Mouse (Mus musculus) left cerebral cortex, postnatal 4 days (tissue): ENCODE measurements around the gene Plekhs1. TPM values are rescaled to one million over a fixed set of nuclear protein-coding genes. Genes with fewer than 3 reads are reported as not detected.
"Not testable (repeated sequence)": the region's sequence is repeated elsewhere in the genome, so short reads cannot be mapped to it uniquely, and the experiment has no call there.

Experiments used
- DNase-seq: peaks from one replicate; pipeline ENCODE4 v3.0.0-alpha.2; 2022
- intact Hi-C: fragments of 180-260 bp; cut with DNase I; formaldehyde crosslinking; loops from one replicate; pipeline ENCODE4 v1.15.1; 2025
- total RNA-seq, 2 experiments: library from RNA; stranded (reverse); gene quantifications; 2 replicates each; pipeline ENCODE4 v1.2.3; 2021

The Plekhs1 gene
- total RNA-seq, 2 experiments from 2014 or later, result 0.48 to 0.50 TPM

GRCm38 (mm10) chr19:56503069-56503468 is 41.6 kb downstream of the Plekhs1 start:
- intact Hi-C loops, DNase-seq: not testable (repeated sequence)

GRCm38 (mm10) chr19:56503525-56503924 is 42.1 kb downstream of the Plekhs1 start:
- DNase-seq, intact Hi-C loops: not testable (repeated sequence)

DNA sequence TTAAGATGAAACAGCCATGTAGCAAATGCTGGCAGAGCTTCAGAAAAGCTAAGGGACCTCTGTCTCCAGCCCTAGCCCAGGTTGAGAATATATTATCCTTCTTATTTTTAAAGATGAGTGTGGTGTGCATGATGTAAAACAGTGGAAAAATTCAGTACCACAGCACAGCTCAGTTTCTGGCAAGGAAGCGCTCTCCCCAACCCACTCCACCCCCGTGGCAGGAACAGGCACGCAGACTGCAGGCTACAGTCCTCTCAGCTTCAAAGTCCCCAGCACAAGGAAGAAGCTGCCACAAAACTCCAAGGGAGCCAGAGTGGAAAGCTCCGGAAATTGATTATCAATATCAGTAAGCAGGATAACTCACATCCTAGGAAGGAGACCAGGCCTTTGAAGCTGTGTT is 49.8 kb downstream of the Plekhs1 start:
- intact Hi-C loops, DNase-seq: not testable (repeated sequence)

- DNase-seq, intact Hi-C loops: not testable (repeated sequence)
Observed at GRCm38 (mm10) chr19:56513527-56513926, 52.1 kb downstream of the Plekhs1 start.

DNA sequence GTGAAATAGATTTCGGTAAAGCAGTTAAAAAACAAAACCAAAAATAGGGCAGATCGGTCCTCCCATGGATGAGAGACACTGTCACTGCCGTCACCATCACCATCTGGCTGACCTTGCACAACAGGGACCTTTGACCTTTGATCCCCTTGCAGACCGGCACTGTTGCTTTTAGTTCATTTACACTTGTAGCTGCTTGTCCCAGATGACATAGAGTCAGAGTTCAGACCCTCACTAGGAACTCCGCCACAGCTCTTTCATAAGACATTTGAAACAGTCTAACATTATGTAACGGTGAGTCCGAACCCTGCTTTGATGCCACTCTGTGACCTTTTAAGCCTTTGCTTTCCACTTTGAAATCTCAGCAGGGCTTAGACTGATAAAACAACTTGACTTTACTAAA is 58.0 kb downstream of the Plekhs1 start:
- DNase-seq, intact Hi-C loops: not testable (repeated sequence)

DNA sequence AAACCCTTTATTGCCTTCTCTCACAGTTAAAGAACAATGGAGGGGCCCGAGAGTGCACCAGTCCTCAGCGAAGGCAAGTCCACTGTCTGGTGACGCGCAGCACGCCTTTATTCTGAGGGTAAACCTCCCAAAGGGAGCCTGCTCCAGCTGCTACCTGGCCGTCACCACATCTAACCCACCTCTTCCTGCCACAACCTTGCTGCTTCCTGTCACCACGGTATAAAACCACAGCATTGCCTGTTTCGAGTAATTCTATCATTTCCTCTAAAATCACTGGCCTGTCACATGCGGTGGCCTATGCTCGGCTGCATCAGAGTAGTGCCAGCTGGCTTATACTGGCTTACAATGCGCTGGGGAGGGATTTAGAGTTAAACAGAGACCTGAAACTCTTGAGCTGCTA is 69.1 kb downstream of the Plekhs1 start:
- intact Hi-C loops, DNase-seq: not testable (repeated sequence)

- DNase-seq, result no peak
- intact Hi-C loops, result no loop called here
Observed at GRCm38 (mm10) chr19:56531251-56531650, 69.8 kb downstream of the Plekhs1 start.

- no peak for DNase-seq
- intact Hi-C loops, result no loop called here
Observed at GRCm38 (mm10) chr19:56533291-56534071, 72.0 kb downstream of the Plekhs1 start.

DNA sequence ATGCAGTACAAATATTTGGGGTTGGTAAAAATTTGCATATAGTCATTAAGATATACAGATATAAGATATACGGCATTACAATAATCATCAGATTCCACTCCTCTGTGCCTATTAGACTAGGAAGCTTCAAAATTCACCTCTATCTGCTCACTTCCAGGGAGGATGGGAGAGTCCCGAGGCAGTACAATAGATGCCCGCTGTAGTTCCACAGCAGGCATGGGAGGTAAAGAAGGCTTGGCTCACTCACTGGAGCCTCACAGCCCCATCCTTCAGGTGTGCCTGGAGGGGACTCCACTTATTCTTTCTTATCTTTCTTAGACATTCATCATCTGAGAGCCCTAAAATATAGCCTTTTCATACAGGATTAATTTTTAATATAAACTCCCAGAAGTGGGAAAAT is 72.9 kb downstream of the Plekhs1 start:
- no peak for DNase-seq

DNA sequence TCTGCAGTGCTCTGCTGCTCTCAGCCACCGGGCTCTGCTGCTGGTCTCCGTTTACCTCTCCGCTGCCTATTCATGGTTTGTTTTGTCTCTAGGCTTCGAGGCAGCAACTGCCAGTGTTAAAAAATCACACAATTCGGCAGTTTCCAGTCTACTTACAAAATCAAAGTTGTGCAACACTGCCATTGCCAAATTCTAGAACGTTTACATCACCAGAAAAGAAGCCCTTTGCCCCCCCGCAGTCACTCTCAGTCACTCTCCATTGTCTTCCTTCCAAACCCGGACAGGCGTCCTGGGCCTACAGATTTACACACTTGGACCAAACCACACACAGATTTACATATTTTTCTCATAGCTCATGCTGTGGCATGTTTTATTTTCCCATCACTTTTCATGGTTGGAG is 73.6 kb downstream of the Plekhs1 start:
- intact Hi-C loops, result no loop called here
- no peak for DNase-seq

More for the DNA sequence above, 72.9 kb downstream of the Plekhs1 start:
- intact Hi-C loops, result no loop called here

- intact Hi-C loops, result no loop called here
- DNase-seq, result no peak
Observed at GRCm38 (mm10) chr19:56535765-56536164, 74.3 kb downstream of the Plekhs1 start.

Other genes starting within 250 kb of the Plekhs1 start
- gene Habp2, start 174.5 kb upstream of the Plekhs1 start, total RNA-seq, result not detected
- under 1 TPM; 0.44 to 0.54 TPM for gene Nrap, start 71.6 kb upstream of the Plekhs1 start, total RNA-seq
- 10 to 100 TPM; 14.0 to 15.4 TPM for gene Casp7, start 64.5 kb upstream of the Plekhs1 start, total RNA-seq
- gene Dclre1a, start 86.6 kb downstream of the Plekhs1 start, total RNA-seq, result 10 to 100 TPM; 11.5 to 13.8 TPM
- 10 to 100 TPM; 15.6 to 17.2 TPM for gene Nhlrc2, start 86.6 kb downstream of the Plekhs1 start, total RNA-seq